Mouse (Mus musculus) midbrain, embryonic 16.5 days (tissue): ENCODE results near the gene Scnm1. TPM values are rescaled to one million over a fixed set of nuclear protein-coding genes. Genes with fewer than 3 reads are reported as not detected.

ENCODE experiments used
- ATAC-seq: fragments of 200-750 bp; cut with Nextera tagmentation; 2 replicates; pipeline ENCODE4 v1.8.0; 2017; ENCODE audit warnings: moderate TSS enrichment
- H3K27ac ChIP-seq: fragments of 300-500 bp; sonication (generic); 2 replicates; pipeline ENCODE4 v1.5.1; 2014; ENCODE audit warnings: mild to moderate bottlenecking, low read length, mixed read lengths
- H3K27me3 ChIP-seq: fragments of 300-500 bp; sonication (generic); 2 replicates; pipeline ENCODE4 v1.6.1; 2014; ENCODE audit warnings: low read depth, low read length, mixed read lengths; ENCODE audit not compliant: control insufficient read depth, insufficient read depth
- H3K36me3 ChIP-seq: fragments of 300-500 bp; sonication (generic); 2 replicates; pipeline ENCODE4 v1.6.1; 2014; ENCODE audit warnings: mild to moderate bottlenecking, low read length, moderate library complexity, mixed read lengths; ENCODE audit not compliant: control insufficient read depth, insufficient read depth
- H3K4me1 ChIP-seq: fragments of 300-500 bp; sonication (generic); 2 replicates; pipeline ENCODE4 v1.6.1; 2014; ENCODE audit warnings: mild to moderate bottlenecking, low read length, mixed read lengths; ENCODE audit not compliant: control insufficient read depth, insufficient read depth
- H3K4me2 ChIP-seq: fragments of 300-500 bp; sonication (generic); 2 replicates; pipeline ENCODE4 v1.6.1; 2014; ENCODE audit warnings: mild to moderate bottlenecking, low read length, mixed read lengths
- H3K4me3 ChIP-seq: fragments of 300-500 bp; sonication (generic); 2 replicates; pipeline ENCODE4 v1.5.1; 2014; ENCODE audit warnings: low read depth, mild to moderate bottlenecking, low read length, moderate library complexity, mixed read lengths
- H3K9ac ChIP-seq: fragments of 300-500 bp; sonication (generic); 2 replicates; pipeline ENCODE4 v1.6.1; 2014; ENCODE audit warnings: low read depth, low read length, mixed read lengths
- H3K9me3 ChIP-seq: fragments of 300-500 bp; sonication (generic); replicated peaks from 2 replicates; pipeline ENCODE4 v1.6.1; 2014; ENCODE audit warnings: mild to moderate bottlenecking, low read length, mixed read lengths; ENCODE audit not compliant: control insufficient read depth, poor library complexity, severe bottlenecking
- WGBS: fragments of 180-500 bp; shearing (Covaris S2); extraction: QIAGEN DNeasy Blood & Tissue Kit; methylation state at CpG from one replicate; pipeline ENCODE4 v1.1.7; 2014; 5-methylcytosine and 5-hydroxymethylcytosine counted together
- polyA plus RNA-seq: library from polyadenylated mRNA; unstranded; fragments of >200 nt; fragmentation: Nextera tagmentation; extraction: Ambion mirVana; gene quantifications from 2 replicates; pipeline ENCODE4 v1.2.1, GENCODE M21; 2015

Scnm1 gene
- 79.5 and 79.8 TPM in 2 replicates for polyA plus RNA-seq

DNA sequence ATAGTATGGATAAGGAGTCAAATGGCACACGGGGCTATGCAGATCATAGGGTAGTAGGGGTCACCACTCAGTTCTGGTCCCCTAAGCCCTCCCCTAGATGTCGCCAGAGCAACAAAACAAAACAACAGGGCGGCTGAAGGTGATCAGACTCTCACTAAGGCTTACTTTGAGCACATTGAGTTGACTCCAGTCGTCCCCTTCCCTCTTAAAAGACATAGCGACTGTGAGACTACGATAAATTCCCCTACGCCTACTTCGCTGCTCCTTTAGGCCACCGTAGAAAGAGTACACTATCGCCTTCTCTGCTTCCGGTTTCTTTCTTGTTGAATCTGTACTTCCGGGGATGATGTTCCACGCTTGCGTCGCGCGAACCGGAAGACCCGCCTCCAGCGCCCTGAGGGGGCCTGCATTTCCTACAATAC, at the start of gene Scnm1, which contains the start of gene Lysmd1:
TSS of gene Scnm1 (minus strand) at position 332 of the 422 bp plus-strand sequence.
TSS of gene Lysmd1 (plus strand) at position 409 of the 422 bp plus-strand sequence.
- H3K4me3 ChIP-seq: peak within 1 kb of the TSS; percentile 71
- peaks cover 20% of the 10 kb centered on the region for H3K4me1 ChIP-seq
- H3K9ac ChIP-seq: peak within 1 kb of the TSS; percentile 83
- no peaks in the 10 kb centered on the region for H3K27me3 ChIP-seq
- WGBS: under 1% methylated on average over 20 of the region's 20 CpGs
- no peaks in the 10 kb centered on the region for H3K9me3 ChIP-seq
- H3K27ac ChIP-seq: peak within 1 kb of the TSS; percentile 83
- 0 out of 2 replicates have a peak, but pooled peaks cover under 1% of the 10 kb centered on the region for H3K36me3 ChIP-seq
- peak within 1 kb of the TSS; percentile 95 for H3K4me2 ChIP-seq
- peak; percentile 94 for ATAC-seq

DNA sequence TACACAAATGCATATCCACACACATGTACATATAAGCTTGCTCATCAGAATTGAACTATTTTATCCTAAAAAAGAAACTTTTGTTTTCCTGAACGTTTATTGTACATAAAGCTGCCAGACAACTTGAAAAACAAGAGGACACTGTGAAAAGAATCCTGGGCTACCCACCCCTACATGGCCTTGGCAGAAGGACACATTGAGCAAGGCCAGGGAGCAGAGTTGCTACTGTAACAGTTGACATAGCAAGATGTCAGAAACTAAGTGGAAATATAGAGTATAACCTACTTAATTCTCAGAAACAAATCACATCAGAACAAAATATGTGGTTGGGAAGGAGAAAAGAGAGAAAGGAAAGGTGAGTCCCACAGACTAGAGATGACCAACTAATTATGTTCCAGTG, 48.0 kb upstream of the Scnm1 start:
- H3K9ac ChIP-seq: no peak overlapping the region
- no peak overlapping the region for H3K4me3 ChIP-seq
- peaks cover 3% of the 10 kb centered on the region; the same call in 1 of the 2 replicates for H3K36me3 ChIP-seq
- H3K9me3 ChIP-seq: no peaks in the 10 kb centered on the region
- no peaks in the 10 kb centered on the region for H3K4me1 ChIP-seq
- no peak for ATAC-seq
- no peak overlapping the region for H3K27ac ChIP-seq
- 58% methylated on average over 1 of the region's 1 CpGs for WGBS
- no peaks in the 10 kb centered on the region for H3K27me3 ChIP-seq
- no peak overlapping the region for H3K4me2 ChIP-seq

DNA sequence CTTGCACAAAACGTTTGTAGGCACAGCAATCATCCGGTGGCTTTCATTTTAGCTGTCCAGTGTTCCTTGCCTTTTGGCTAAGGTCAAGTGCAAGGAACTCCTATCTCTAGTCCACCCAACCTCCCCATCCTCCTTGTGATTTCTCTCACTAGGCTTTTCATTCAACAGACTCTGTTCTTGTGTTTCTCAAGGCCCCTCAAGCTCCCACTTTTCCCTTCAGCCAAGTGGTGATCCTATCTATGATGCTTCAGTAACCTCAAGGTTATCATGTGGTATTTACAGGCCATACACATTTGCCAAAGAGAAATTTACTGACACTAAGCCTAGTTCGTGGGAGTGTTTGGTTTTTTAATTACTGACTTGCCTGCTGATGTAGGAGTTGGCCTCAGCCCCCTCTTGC, 46.1 kb upstream of the Scnm1 start:
- ATAC-seq: no peak
- H3K4me1 ChIP-seq: no peaks in the 10 kb centered on the region
- 72% methylated on average over 3 of the region's 3 CpGs for WGBS
- no peaks in the 10 kb centered on the region for H3K36me3 ChIP-seq
- no peak overlapping the region for H3K9ac ChIP-seq
- H3K9me3 ChIP-seq: no peaks in the 10 kb centered on the region
- no peak overlapping the region for H3K4me3 ChIP-seq
- no peak overlapping the region for H3K27ac ChIP-seq
- no peaks in the 10 kb centered on the region for H3K27me3 ChIP-seq
- H3K4me2 ChIP-seq: no peak overlapping the region

DNA sequence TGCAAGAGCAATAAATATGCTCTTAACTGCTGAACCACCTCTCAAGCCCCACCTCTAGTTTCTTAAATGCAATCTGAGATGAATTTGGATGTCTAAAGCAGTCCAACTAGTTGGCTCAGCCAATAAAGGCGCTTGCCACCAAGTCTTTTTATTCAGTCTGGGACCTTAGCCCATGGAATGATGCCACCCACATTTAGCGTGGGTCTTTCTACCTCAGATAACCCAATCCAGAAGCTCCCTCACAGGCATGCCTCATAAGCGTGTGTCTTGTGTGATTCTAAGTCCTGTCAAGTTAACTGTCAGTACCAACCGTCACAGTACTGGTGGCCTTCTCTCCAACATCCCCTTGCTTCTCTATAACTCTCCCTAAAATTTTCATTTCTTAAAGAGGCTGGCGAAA, 45.1 kb upstream of the Scnm1 start:
- Histone ChIP-seq H3K27ac (no peak overlapping the region), H3K9me3 (no peaks in the 10 kb centered on the region), H3K9ac (no peak overlapping the region), H3K4me3 (no peak overlapping the region), H3K4me1 (0 out of 2 replicates have a peak, but pooled peaks cover 1% of the 10 kb centered on the region), H3K36me3 (no peaks in the 10 kb centered on the region), H3K4me2 (no peak overlapping the region), H3K27me3 (no peaks in the 10 kb centered on the region)
- ATAC-seq: no peak
- 88% methylated on average over 5 of the region's 5 CpGs for WGBS

DNA sequence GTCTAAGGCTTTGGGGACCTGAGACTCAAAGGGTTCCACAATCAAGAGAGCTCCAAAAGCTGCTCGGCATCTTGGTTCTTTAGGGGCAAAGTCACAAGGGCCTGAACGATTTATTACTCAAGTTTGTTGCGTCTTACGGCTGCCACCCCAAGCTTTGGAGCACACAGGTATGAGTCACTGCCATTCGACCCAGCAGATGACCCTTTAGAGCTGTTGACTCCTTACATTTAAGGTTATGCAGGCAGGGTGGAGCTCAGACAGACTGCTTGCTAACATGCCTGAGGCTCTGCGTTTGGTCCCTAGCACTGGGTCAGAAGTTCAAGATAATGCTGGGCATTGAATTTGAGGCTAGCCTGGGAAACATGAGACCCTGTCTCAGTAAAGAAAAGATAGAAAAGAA, 43.8 kb upstream of the Scnm1 start:
- H3K4me3 ChIP-seq: no peak overlapping the region
- H3K4me2 ChIP-seq: no peak overlapping the region
- no peaks in the 10 kb centered on the region for H3K9me3 ChIP-seq
- 84% methylated on average over 6 of the region's 6 CpGs for WGBS
- H3K9ac ChIP-seq: no peak overlapping the region
- H3K36me3 ChIP-seq: peaks cover 4% of the 10 kb centered on the region; the same call in 1 of the 2 replicates
- H3K27me3 ChIP-seq: no peaks in the 10 kb centered on the region
- ATAC-seq: no peak
- no peak overlapping the region for H3K27ac ChIP-seq
- peaks cover 6% of the 10 kb centered on the region for H3K4me1 ChIP-seq

DNA sequence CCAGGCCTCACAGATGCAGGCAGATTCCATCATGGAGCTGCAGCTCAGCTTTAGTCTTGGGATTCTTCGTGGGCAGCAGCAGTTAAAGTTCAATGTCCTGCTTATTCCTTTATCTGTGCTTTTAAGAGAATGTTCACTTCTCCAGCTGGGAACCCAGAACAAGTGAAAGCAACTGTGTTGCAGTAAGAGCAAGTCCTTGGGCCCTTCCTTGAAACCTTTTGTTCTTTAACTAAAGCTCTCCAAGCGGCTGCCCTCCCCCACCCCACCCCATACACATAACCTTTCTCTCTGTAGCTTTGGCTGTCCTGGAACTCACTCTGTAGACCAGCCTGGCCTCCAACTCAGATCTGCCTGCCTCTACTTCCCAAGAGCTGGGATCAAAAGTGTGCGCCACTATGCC, 42.7 kb upstream of the Scnm1 start:
- Histone ChIP-seq H3K36me3 (peaks cover 14% of the 10 kb centered on the region), H3K9ac (no peak overlapping the region), H3K4me3 (no peak overlapping the region), H3K27ac (no peak overlapping the region), H3K4me2 (no peak overlapping the region), H3K4me1 (peaks cover 6% of the 10 kb centered on the region), H3K27me3 (peaks cover 3% of the 10 kb centered on the region; the same call in 1 of the 2 replicates), H3K9me3 (no peaks in the 10 kb centered on the region)
- WGBS: 51% methylated on average over 3 of the region's 3 CpGs
- ATAC-seq: no peak

DNA sequence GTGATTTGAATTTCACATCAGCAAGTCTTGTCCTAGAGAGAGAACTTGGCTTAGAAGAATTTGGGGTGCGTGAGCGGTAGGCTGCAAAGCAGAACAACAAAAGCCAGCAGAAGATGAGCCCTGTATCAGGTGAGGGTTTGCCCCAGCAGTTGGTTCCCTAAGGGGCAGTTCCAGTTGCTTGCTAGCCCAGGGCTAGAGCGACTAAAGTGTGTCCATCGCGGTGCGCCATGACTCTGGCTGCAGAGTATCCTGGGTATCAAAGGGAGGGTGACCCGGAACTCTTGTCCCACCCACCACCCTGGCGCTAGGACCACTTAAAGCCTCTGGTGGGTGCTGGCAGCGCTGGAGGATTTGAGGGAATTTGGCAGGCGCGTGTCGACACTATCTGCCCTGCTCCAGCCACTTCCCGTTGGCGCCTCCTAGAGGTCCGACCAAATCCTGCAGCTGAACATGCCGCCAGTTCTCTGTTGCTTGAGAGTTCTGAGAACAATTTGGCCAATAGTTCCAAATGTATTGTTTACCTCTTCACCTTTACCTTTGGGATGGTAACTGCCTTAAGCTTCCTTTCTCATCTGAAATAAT, 40.3 kb upstream of the Scnm1 start:
- peak; percentile 41 for ATAC-seq
- no peak overlapping the region for H3K9ac ChIP-seq
- H3K27ac ChIP-seq: no peak overlapping the region
- H3K9me3 ChIP-seq: no peaks in the 10 kb centered on the region
- H3K36me3 ChIP-seq: peaks cover 29% of the 10 kb centered on the region
- H3K4me1 ChIP-seq: peaks cover 6% of the 10 kb centered on the region
- peak overlapping the region; percentile 24; the same call in 1 of the 2 replicates for H3K4me2 ChIP-seq
- 5% methylated on average over 16 of the region's 16 CpGs for WGBS
- H3K27me3 ChIP-seq: peaks cover 11% of the 10 kb centered on the region
- H3K4me3 ChIP-seq: no peak overlapping the region

DNA sequence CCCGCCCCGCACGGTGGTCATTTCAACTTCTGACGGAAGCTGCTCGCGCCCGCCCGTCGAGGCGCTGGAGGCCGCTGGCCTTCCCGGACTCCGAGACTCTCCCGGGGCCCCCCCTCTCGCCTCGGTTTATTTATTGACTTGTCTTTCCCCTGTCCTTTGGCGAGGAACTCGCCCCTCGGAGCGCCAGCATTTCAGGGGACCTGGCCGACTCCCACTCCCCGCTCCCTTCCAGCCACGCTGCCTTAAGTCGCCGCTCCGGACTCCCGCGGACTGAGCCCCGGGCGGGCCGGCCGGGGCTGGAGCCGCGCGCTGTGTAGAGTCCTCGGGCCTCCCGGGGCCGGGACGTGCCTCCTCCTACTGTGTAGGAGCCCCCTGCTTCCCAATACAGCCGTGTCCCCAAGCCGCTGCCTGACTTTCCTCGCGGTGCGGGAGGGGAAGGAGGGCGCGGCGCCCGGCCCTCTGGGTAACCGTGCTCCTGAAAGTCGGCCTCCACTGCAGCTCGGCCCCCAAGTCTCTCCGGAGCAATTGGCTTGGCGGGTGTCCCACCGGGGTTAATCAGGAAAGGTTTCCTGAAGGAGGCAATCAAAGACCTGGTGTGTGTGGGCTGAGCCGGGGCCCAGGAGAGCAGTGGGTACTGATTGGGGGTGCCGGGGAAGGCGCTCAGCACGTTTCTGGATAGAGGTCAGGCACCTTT, 39.6 kb upstream of the Scnm1 start:
- H3K9ac ChIP-seq: 0 out of 2 replicates have a peak overlapping the region, but pooled peaks have one; percentile 32
- no peak overlapping the region for H3K27ac ChIP-seq
- peaks cover 6% of the 10 kb centered on the region for H3K4me1 ChIP-seq
- 5% methylated on average over 53 of the region's 58 CpGs for WGBS
- H3K9me3 ChIP-seq: no peaks in the 10 kb centered on the region
- peak overlapping the region; percentile 24 for H3K4me2 ChIP-seq
- H3K27me3 ChIP-seq: peaks cover 16% of the 10 kb centered on the region
- H3K36me3 ChIP-seq: peaks cover 36% of the 10 kb centered on the region
- H3K4me3 ChIP-seq: peak overlapping the region; percentile 11; the same call in 1 of the 2 replicates
- ATAC-seq: peak; percentile 30; the same call in 1 of the 2 replicates
